Mouse (Mus musculus): ENCODE measurements around the gene Dyrk1b.
"Not testable (repeated sequence)": the region's sequence is repeated elsewhere in the genome, so short reads cannot be mapped to it uniquely, and the experiment has no call there.

Dyrk1b gene

DNA sequence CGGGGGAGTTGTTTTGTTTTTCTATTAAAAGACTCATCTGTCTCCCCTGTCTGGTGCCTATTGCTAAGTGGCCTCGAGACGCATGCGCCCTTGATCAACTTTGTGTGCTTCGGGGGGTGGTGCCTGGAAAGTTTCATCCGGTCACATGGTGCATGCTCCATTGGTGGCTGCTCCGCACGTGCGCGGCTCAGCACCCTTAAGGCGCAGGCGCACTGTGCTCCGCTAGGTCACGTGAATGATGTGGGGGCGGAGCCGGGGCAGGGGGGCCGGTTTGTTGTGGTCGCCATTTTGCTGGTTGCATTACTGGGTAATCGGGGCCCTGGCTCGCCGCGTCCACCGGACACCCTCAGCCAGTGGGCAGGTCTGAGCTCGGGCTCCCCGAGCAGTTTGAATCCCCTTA lies at the start of gene Dyrk1b:
TSS of gene Dyrk1b (plus strand) at position 242 of the 400 bp plus-strand sequence.
- DNase-seq (ENCODE audit: low spot score in 2 of 2): peak; percentile 98 to 99

DNA sequence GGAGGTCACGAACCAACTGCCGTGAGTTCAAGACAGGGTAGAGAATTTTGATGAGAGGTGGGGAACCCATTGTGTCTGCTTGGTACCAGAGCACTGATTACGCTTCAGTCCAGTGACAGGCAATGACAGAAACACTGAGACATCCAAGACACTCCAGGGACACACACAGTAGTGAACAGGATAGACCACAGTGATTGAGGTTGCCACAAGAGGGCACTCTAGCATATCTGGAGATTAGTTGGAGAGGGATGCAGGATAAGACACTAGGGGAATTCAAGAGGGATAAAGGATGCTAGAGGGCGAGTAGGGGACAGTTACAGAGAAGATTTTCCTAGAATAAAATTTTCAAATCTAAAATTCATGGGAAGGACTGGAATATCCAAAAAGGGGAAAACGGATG lies 41.7 kb upstream of the Dyrk1b start:
- DNase-seq (ENCODE audit: low spot score in 2 of 2): no peak

DNA sequence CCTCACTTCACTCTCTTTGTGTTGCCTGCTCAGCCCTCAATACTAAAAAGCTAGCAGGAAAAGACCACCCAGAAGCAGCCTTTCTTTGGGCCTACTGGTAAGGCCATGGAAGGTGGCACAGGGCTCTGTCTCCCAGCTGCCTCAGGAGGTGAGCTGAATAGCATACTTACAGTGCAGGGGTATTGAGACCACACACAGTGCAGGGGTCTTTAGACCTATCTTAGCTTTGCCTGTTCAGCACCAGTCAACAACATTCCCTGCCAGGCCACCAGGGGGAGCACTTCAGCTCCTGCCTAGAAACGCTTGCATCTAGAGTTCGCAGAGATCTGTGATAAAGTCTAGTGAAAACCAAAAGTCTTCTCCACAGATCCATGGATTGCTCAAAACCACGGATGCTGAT lies 31.0 kb upstream of the Dyrk1b start:
- DNase-seq (ENCODE audit: low spot score in 2 of 2): peak; percentile 48 to 66

DNA sequence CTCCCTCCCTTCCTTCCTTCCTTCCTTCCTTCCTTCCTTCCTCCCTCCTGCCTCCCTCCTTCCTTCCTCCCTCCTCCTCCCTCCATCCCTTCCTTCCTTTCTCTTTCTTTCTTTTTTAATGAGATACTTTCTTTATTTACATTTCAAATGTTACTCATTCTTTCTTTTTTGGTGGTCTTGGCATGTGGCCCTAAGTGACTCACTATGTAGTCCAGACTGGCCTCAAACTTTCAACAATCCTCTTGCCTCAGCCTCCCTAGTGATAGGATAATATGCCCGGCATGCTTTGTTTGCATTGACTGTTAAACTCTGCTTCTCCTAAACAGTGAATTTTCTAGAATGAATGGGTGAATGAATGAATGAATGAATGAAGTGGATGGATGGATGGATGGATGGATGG lies 29.4 kb upstream of the Dyrk1b start:
- no peak for DNase-seq (ENCODE audit: low spot score in 2 of 2)

DNA sequence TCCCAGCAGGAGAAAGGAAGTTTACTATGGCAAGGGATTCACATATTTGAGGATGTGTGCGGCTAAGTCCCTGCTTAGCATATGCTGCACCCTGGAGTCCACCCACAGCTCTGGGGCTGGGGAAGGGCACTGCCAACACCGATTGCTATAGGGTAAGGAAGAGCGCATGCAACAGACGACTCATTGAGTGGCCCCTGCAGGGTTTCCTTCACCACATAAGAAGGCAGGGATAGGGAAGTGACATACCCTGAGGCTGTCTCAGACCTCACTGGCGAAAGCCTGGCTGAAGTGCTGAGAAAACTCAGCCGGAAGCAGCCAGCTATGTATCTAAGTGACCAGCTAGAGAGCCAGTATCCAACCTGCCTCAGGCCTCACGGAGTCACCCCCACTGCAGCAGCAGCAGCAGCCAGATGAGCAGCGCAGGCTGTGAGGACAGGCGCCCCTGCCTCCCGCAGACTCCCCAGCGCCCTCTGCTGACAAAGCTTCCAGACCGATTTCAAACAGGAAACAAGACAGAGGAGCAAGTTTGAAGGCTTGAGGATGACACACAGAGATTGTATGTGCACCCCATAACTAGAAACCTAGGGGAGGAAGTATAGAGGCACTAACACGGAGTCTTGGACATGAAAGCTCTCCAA lies 27.6 kb upstream of the Dyrk1b start:
- DNase-seq (ENCODE audit: low spot score in 2 of 2): no peak

DNA sequence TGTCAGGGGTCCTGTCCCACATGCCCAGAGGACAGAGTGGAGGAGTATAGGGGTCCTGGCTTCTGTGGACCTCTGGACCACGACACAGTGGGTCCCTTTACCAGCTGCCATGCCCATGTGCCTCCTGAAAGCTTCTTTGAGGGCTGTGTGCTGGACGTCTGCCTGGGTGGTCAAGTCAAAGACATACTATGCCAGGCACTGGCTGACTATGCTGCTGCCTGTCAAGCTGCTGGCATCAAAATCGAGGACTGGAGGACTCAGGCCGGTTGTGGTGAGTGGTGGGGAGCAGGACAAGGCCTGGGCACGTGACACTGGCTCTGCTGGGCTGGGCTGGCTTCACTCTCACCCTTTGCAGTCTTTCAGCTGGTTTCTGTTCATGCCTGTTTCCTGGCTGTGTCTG lies 25.7 kb upstream of the Dyrk1b start:
- not testable (repeated sequence) for DNase-seq (ENCODE audit: low spot score in 2 of 2)

DNA sequence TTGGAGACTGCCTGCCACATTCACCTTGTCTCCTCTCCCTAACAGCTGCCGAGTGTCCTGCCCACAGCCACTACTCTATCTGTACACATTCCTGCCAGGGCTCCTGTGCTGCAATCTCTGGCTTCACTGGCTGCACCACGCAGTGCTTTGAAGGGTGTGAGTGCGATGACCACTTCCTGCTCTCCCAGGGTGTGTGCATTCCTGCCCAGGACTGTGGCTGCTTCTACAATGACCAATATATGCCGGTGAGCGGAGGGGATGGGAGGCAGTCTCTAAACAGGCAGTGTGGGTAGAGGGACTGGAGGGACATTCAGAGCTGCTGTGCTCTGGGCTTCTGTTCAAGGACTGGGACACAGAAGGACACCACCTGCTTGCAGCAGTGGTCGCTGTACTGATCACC lies 20.0 kb upstream of the Dyrk1b start:
- DNase-seq (ENCODE audit: low spot score in 2 of 2): no peak

DNA sequence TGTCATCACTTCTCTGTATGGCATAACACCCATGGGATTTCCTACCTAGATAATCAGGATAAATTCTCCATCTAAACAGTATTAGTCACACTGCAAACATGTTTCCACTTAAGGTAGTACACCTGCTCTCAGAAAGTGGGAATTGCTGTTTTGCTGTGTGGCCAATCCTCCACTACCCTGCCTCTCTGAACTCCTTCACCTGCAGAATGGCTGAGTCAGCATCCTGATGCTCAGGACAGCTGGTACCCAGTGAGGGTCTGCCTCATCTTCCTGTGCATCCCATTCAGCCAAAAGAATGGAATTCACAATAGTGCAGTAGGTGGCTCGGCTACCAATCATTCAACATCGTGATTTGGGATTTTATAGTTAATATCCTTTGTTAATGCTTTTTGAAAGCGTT lies 19.4 kb upstream of the Dyrk1b start:
- no peak for DNase-seq (ENCODE audit: low spot score in 2 of 2)

DNA sequence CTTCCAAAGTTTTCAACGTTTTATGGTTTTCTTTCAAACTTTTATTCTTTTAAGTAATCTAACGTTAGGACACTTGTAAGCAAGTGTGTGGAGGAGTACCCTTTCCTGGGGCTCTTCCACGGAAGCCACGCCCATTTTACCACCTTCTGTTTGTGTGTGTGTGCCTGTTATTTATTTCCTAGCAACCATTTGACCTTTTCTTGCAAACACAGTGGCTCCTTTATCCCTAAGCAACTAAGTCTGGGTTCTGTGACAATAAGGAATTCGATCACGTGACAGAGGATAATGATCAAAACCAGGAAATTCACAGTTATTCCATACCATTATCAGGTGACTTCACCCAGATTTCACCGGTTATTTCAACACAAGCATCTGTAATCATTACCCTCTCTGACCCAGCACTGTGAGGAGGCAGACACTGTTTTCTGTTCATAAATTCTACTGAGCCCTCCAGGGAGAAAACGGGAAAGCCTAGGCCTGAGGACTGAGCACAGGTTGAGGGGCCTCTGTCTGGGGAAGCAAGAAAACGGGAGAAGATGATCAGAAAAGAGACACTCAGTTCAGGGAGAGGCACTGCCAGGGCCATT lies 18.0 kb upstream of the Dyrk1b start:
- no peak for DNase-seq (ENCODE audit: low spot score in 2 of 2)

DNA sequence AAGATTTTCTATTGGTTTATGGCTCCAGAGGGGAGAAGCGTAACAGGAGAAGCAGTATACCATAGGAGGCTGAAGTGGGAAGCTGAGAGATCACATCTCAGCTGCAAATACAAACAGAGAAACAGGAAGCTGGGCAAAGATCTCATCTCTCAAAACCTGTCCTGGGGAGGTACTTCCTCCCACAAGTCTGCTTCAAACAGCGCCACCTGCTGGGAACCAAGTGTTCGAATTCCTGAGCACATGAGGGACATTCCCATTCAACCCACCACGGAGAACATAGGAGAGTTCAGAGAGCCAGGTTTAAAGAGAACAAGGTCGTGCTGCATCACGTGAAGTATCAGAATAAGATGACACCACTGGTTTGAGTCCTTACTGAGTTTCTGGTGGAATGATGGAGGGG lies 13.9 kb upstream of the Dyrk1b start:
- no peak for DNase-seq (ENCODE audit: low spot score in 2 of 2)

DNA sequence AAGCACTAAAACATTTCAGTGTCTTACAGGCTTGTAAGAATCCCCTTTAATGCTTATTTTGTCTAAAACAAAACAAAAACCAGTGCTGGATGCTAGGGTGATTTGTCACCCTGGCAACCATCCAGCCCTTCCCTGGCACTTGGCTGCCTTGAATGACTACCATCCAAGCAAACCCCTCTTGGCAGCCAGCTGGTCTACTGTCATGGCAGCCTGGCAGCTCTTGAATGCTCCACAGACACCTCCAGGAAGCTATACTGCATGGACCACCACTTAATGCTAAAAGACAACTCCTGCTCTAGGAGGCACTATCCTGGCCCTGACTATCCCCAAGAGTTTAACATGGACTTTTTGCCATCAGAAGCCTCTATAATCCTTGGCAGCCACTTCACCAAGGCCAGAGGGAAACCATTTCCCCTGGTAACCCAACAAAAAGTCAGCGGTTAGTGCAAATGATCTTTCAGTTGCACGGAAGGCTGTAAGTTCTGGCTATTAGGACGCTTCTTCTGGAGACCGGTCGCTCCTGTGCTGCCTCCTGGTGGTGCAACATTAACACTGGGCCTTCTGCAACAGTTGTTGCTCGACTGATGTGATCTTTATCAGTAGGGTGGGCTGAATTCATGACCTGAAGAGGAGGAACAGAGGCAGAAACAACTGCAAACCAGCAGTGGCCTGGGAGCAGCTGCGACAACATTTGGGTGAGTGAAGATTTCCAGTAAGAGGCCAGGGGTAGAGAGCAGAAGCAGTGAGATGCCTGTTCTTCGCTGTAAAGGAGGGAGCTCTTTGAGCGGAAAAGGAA lies 10.8 kb upstream of the Dyrk1b start:
- peak; percentile 59 to 69 for DNase-seq (ENCODE audit: low spot score in 2 of 2)

DNA sequence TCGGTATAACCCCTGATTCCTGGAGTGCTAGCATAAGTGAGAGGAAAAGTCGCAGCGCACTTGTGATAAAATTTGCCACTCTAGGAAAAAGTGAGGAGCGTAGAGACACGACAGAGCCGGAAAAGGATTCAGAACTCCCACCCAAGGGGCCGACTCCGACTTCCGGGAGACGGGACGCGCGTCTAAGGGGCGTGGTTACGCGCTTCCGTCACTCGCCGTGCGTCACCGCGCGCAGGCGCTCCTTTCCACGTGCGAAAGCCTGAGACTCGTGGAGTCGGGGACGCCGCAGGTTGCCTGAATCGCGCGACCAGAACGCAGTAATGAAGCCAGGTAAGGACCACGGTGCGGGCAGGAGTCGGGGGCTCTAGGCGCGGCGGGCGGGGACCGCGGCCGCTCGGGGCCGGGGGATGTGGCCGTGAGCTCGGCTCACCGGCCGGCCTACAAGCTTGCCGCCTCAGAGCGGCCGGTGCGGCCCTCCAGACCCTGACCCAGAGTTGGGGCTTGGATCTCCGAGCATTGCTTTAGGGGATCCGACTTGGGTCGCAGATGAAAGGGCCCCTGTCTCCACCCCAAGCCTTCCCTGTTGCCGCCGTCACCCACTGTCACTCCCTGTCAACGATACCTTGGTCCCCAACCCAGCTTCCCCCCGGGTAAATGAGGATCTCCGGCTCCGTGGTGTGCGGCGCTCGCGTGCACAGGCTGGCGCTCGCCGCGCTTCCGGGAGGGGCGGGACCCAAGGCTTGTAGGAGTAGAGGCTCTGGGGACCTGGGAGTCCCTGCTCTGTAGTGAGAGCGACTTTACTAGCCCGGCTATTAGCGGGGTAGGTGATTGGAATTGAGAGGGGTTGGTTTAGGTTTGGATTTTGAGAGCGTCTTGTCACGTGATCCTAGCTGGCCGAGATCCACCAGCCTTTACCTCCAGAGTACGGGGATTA lies 9.5 kb upstream of the Dyrk1b start, which contains the start of gene Fbl:
TSS of gene Fbl (plus strand) at position 222 of the 934 bp plus-strand sequence.
- peak; percentile 86 to 90 for DNase-seq (ENCODE audit: low spot score in 2 of 2)

DNA sequence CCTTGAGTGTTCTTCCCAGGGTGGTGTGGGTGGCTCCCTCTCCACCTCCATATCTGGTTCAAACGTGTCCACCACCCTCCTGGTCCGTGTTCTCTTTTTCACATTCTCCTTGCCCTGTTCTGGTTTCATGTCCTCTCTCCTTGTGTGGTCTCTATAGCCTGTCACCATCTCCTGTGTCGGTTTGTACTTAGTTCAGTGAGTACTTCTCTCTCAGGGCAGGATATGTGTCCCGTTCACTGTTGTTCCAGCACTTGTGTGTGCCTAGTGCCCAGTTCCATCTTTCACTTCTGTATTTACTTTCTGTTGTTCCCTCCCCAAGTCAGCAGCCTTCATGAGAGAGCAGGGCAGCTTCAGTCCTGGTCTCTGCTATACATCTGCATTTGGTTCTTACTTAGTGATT lies 3.9 kb upstream of the Dyrk1b start:
- no peak for DNase-seq (ENCODE audit: low spot score in 2 of 2)

DNA sequence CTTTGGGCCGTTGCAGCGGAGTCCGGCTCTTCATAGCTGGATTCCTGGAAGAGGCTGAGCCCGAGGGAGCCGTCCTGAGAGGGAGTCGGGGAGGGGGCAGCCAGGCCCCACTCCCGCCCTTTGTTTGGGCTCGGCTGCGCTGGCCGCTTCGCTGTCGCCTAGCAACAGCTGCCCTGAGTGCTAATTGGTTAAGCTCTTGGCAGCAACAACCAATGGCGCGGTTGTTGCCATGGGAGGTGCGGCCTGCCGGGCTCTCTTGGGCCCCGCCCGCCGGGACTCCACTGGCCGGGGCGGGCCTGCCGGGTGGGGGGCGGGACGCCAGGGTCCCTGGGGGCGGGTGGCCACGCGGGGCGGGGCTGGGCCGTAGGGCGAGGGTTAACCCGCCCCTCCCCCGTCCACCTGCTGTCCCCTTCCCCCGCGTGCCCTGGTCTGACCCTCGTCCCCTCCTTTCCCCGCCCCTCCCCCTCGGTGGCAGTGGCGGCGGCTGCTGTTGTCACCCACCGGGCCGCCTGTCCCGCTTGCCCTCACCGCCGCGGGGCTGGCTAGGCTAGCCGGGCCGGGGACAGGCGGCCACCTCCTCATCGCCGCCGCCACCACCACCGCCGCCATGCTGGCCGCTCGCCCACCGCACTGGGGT lies 590 bp downstream of the Dyrk1b start:
- peak; percentile 90 to 93 for DNase-seq (ENCODE audit: low spot score in 2 of 2)

DNA sequence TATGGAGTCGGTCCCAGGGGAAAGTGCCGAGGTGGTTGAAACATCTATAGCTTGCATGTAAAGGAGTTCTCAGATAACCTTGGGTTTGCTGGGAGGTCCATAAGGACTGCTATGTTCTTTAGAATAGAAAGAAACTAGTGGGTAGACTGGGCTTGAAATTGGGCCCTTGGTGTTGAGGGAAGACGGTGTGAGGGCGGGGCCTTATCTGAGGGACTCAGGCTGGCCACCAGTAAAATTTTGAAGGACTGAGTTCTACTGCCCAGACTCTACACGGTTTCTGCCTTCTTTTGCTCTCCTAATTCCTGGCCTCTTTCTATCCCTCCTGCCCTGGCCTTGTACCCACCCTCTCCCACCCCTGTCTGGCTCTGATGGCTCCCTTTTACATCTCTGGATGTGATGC lies 1.6 kb downstream of the Dyrk1b start:
- DNase-seq (ENCODE audit: low spot score in 2 of 2): no peak

DNA sequence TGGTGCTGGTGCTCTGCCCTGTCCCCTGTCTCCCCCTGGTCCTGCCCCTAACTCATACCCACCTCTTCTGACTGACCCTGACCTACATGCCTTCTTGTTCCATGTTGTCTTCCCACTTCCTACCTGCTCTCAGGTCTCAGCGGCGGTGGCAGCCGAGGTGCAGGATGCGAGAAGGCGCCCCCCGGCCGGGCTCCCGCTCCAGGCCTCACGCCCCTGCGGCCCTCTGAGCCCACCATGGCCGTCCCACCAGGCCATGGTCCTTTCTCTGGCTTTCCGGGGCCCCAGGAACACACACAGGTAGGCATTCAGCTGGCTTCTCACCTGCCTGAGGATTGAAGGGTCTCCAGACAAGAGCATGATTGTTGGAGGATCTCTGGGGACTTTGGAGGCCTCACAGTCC lies 2.1 kb downstream of the Dyrk1b start:
- DNase-seq (ENCODE audit: low spot score in 2 of 2): no peak

DNA sequence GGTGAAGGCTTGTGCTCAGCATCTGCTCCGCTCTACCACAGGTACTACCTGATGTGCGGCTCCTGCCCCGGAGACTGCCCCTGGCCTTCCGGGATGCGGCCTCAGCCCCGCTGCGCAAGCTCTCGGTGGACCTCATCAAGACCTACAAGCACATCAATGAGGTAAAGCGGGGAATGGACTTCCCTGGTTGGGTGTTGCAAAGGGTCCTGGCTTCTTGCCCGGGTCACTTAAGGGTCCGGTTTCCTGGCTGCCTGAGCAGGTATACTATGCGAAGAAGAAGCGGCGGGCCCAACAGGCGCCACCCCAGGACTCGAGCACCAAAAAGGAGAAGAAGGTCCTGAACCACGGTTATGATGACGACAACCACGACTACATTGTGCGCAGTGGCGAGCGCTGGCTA lies 3.1 kb downstream of the Dyrk1b start:
- DNase-seq (ENCODE audit: low spot score in 2 of 2): no peak

DNA sequence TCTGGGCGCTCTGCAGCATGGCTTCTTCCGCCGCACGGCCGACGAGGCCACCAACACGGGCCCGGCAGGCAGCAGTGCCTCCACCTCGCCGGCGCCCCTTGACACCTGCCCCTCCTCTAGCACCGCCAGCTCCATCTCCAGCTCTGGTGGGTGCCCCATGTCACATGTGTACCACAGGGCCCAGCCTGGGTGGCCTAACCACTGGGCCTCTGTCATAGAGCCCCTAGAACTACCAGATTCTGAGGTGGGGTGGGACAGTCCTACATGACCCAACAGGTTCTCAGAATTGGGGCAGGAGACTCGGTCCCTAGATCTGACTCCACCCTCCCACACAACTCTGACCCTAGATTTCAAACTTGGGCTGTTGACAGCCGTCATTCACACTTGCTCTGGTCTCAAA lies 6.6 kb downstream of the Dyrk1b start:
- no peak for DNase-seq (ENCODE audit: low spot score in 2 of 2)

DNA sequence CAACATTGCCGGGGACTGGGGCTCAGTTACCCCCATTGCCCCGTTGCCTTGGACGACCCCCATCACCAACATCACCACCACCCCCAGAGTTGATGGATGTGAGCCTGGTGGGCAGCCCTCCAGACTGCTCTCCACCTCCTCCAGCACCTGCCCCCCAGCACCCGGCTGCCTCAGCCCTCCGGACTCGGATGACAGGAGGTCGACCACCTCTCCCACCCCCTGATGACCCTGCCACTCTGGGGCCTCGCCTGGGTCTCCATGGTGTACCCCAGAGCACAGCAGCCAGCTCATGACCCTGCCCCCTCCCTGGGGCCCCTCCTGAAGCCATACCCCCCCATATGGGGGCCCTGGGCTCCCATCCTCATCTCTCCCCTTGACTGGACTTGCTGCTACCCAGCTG lies 7.4 kb downstream of the Dyrk1b start:
- DNase-seq (ENCODE audit: low spot score in 2 of 2): no peak

DNA sequence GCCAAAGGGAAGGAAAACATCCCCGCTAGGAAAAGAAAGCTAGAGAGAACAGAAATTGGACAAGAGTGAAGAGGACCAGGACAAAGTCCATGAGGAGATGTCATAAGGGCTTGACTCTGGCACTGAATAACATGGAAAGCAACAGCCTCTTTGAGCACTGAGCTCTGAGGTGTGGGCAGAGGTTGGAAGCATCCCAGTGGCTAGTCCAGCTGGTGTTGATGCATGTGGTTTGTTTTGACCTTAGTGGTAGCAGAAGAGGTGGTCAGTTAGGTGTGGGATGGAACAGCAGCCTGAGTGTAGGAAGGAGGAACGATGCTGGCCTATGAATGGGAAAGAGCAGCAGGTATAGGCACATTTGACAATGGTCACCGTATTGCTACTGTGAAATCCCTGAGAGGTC lies 12.2 kb downstream of the Dyrk1b start:
- no peak for DNase-seq (ENCODE audit: low spot score in 2 of 2)

DNA sequence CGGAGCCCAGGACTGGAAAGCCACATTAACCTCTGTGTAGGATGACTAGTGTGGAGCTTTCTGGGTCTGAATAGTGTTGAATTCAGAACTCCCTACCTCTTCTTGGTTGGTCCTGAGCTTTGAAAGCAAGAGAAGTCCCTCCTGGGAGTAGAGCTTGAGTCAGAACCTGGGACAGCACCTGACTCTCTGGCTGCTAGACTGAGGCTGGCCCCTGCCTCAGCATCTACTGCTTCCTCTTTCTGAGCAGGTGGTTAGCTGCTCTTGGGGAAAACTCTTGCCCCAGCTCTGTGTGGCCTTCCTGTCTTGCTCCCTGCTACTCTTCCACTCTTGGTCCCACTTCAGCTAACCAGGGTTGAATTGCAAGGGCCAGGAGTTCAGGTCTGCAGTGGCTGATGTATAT lies 12.6 kb downstream of the Dyrk1b start:
- DNase-seq (ENCODE audit: low spot score in 2 of 2): no peak
